Mouse (Mus musculus) forebrain, embryonic 13.5 days (tissue): ENCODE data around the gene Amy2a4. TPM values are rescaled to one million over a fixed set of nuclear protein-coding genes. Genes with fewer than 3 reads are reported as not detected.
"Not testable (repeated sequence)": the region's sequence is repeated elsewhere in the genome, so short reads cannot be mapped to it uniquely, and the experiment has no call there.

Source experiments
- ATAC-seq: fragments of 200-750 bp; cut with Nextera tagmentation; 2 replicates; pipeline ENCODE4 v1.8.0; 2017
- H3K27ac ChIP-seq: fragments of 300-500 bp; sonication (generic); 2 replicates; pipeline ENCODE4 v1.5.1; 2015; ENCODE audit warnings: inconsistent platforms, mild to moderate bottlenecking, moderate library complexity
- H3K27me3 ChIP-seq: fragments of 300-500 bp; sonication (generic); 2 replicates; pipeline ENCODE4 v1.6.1; 2015; ENCODE audit warnings: mild to moderate bottlenecking, inconsistent platforms
- H3K36me3 ChIP-seq: fragments of 300-500 bp; sonication (generic); 2 replicates; pipeline ENCODE4 v1.6.1; 2015; ENCODE audit warnings: mild to moderate bottlenecking, inconsistent platforms; ENCODE audit not compliant: poor library complexity, severe bottlenecking
- H3K4me1 ChIP-seq: fragments of 300-500 bp; sonication (generic); 2 replicates; pipeline ENCODE4 v1.6.1; 2015; ENCODE audit warnings: inconsistent platforms
- H3K4me2 ChIP-seq: fragments of 300-500 bp; sonication (generic); 2 replicates; pipeline ENCODE4 v1.6.1; 2015; ENCODE audit warnings: inconsistent platforms, mild to moderate bottlenecking, moderate library complexity
- H3K4me3 ChIP-seq: fragments of 300-500 bp; sonication (generic); 2 replicates; pipeline ENCODE4 v1.5.1; 2015; ENCODE audit warnings: mild to moderate bottlenecking, inconsistent platforms
- H3K9ac ChIP-seq: fragments of 300-500 bp; sonication (generic); 2 replicates; pipeline ENCODE4 v1.6.1; 2015; ENCODE audit warnings: mild to moderate bottlenecking, inconsistent platforms
- H3K9me3 ChIP-seq: fragments of 300-500 bp; sonication (generic); replicated peaks from 2 replicates; pipeline ENCODE4 v1.6.1; 2016; ENCODE audit warnings: inconsistent platforms
- WGBS: fragments of 180-500 bp; shearing (Covaris S2); methylation state at CpG from one replicate; pipeline ENCODE4 v1.1.7; 2015; 5-methylcytosine and 5-hydroxymethylcytosine counted together
- polyA plus RNA-seq: library from polyadenylated mRNA; unstranded; fragments of >200 nt; fragmentation: Nextera tagmentation; extraction: Ambion mirVana; gene quantifications from 2 replicates; pipeline ENCODE4 v1.2.1, GENCODE M21; 2015

The Amy2a4 gene
- polyA plus RNA-seq, result not detected in 2 replicates

- no CpG with 5 or more reads among the region's 4 CpGs for WGBS
- H3K4me3 ChIP-seq, H3K4me1 ChIP-seq, H3K9me3 ChIP-seq, ATAC-seq, H3K27me3 ChIP-seq, H3K27ac ChIP-seq, H3K36me3 ChIP-seq, H3K9ac ChIP-seq, H3K4me2 ChIP-seq: not testable (repeated sequence)
Observed at GRCm38 (mm10) chr3:113291349-113291748, at the start of gene Amy2a4. Amy2a4 (minus strand) TSS chr3:113291449.

GRCm38 (mm10) chr3:113323952-113324351 is 32.7 kb upstream of the Amy2a4 start, which contains the start of gene Amy2a3:
Amy2a3 (minus strand) TSS chr3:113324052.
- ATAC-seq, H3K4me3 ChIP-seq, H3K9me3 ChIP-seq, H3K4me1 ChIP-seq, H3K9ac ChIP-seq, H3K27ac ChIP-seq, H3K36me3 ChIP-seq, H3K4me2 ChIP-seq, H3K27me3 ChIP-seq: not testable (repeated sequence)
- no CpG with 5 or more reads among the region's 4 CpGs for WGBS

- H3K4me2 ChIP-seq, H3K4me3 ChIP-seq, H3K27ac ChIP-seq, H3K27me3 ChIP-seq, H3K9me3 ChIP-seq, ATAC-seq, H3K4me1 ChIP-seq, H3K9ac ChIP-seq, H3K36me3 ChIP-seq: not testable (repeated sequence)
- WGBS, result no CpG with 5 or more reads among the region's 3 CpGs
Observed at GRCm38 (mm10) chr3:113312937-113313336, 21.7 kb upstream of the Amy2a4 start.

GRCm38 (mm10) chr3:113280285-113280684 is 11.0 kb downstream of the Amy2a4 start:
- not testable (repeated sequence) for H3K4me1 ChIP-seq, H3K9ac ChIP-seq, H3K27ac ChIP-seq, H3K4me3 ChIP-seq, H3K27me3 ChIP-seq, H3K36me3 ChIP-seq, H3K9me3 ChIP-seq, ATAC-seq, H3K4me2 ChIP-seq

- not testable (repeated sequence) for H3K27me3 ChIP-seq, ATAC-seq, H3K4me3 ChIP-seq
Observed at GRCm38 (mm10) chr3:113279586-113279985, 11.7 kb downstream of the Amy2a4 start.

GRCm38 (mm10) chr3:113258737-113259136 is 32.5 kb downstream of the Amy2a4 start, which contains the start of gene Amy2a5:
Amy2a5 (minus strand) TSS chr3:113258837.
- not testable (repeated sequence) for H3K9ac ChIP-seq, H3K9me3 ChIP-seq, H3K4me1 ChIP-seq, H3K27ac ChIP-seq, H3K27me3 ChIP-seq, H3K4me3 ChIP-seq, H3K36me3 ChIP-seq, ATAC-seq, H3K4me2 ChIP-seq
- no CpG with 5 or more reads among the region's 4 CpGs for WGBS

More at GRCm38 (mm10) chr3:113279586-113279985, 11.7 kb downstream of the Amy2a4 start:
- H3K9ac ChIP-seq, H3K4me1 ChIP-seq, H3K27ac ChIP-seq, H3K4me2 ChIP-seq, H3K36me3 ChIP-seq, H3K9me3 ChIP-seq: not testable (repeated sequence)

Other genes with a start within 250 kb of the Amy2a4 start
- 0.62 TPM in 1 of 2 replicates, not detected in the other for gene Amy2a5, start 32.6 kb downstream of the Amy2a4 start, polyA plus RNA-seq
- gene Amy2a3, start 32.6 kb upstream of the Amy2a4 start, polyA plus RNA-seq, result not detected in 2 replicates
- not detected in 2 replicates for gene Amy2a2, start 65.2 kb upstream of the Amy2a4 start, polyA plus RNA-seq
- 2.4 TPM in 1 of 2 replicates, not detected in the other for gene Amy2a1, start 241.0 kb upstream of the Amy2a4 start, polyA plus RNA-seq